Mouse (Mus musculus): ENCODE measurements at regions not wholly inside any gene's neighbourhood (a gene's known extent, or its start where the extent isn't known, plus 50 kb on each side); places are given as distances from the start of the nearest gene placed in this dataset.

GRCm38 (mm10) chr10:30980279-30980968 lies 137.8 kb upstream of the Hey2 start:
- Histone ChIP-seq H3K4me3 (ENCODE audit: low read length) (peak overlapping the region; percentile 28), H3K4me1 (ENCODE audit: control insufficient read depth, insufficient read depth, low read depth, low read length) (peaks cover 4% of the 10 kb centered on the region), H3K27me3 (replicated peaks; ENCODE audit: control insufficient read depth, insufficient read depth, low read length) (no peaks in the 10 kb centered on the region), H3K36me3 (ENCODE audit: control insufficient read depth, insufficient read depth, low read length) (no peaks in the 10 kb centered on the region), H3K4me2 (ENCODE audit: low read length) (peak overlapping the region; percentile 55), H3K9me3 (ENCODE audit: control insufficient read depth, low read length) (no peaks in the 10 kb centered on the region), H3K27ac (ENCODE audit: low read depth, low read length) (no peak overlapping the region), H3K9ac (ENCODE audit: low read depth, low read length) (peak overlapping the region; percentile 50; the same call in 1 of the 2 replicates)
- WGBS, result 2% methylated on average over 8 of the region's 8 CpGs
- ATAC-seq, result peak; percentile 89

- H3K4me3 ChIP-seq (ENCODE audit: low read length), result peak overlapping the region; percentile 28; the same call in 1 of the 2 replicates
- H3K36me3 ChIP-seq (ENCODE audit: control insufficient read depth, insufficient read depth, low read length), result no peaks in the 10 kb centered on the region
- H3K27me3 ChIP-seq (replicated peaks; ENCODE audit: control insufficient read depth, insufficient read depth, low read length), result no peaks in the 10 kb centered on the region
- no peak overlapping the region for H3K27ac ChIP-seq (ENCODE audit: low read depth, low read length)
- H3K9ac ChIP-seq (ENCODE audit: low read depth, low read length), result no peak overlapping the region
- 0 out of 2 replicates have a peak, but pooled peaks have one; percentile 40 for ATAC-seq
- H3K4me2 ChIP-seq (ENCODE audit: low read length), result peak overlapping the region; percentile 55
- H3K4me1 ChIP-seq (ENCODE audit: control insufficient read depth, insufficient read depth, low read depth, low read length), result peaks cover 4% of the 10 kb centered on the region
- 9% methylated on average over 3 of the region's 3 CpGs for WGBS
- H3K9me3 ChIP-seq (ENCODE audit: control insufficient read depth, low read length), result no peaks in the 10 kb centered on the region
These were observed 137.2 kb upstream of the Hey2 start for GRCm38 (mm10) chr10:30979766-30980165.

- Histone ChIP-seq H3K4me3 (ENCODE audit: low read length) (no peak overlapping the region), H3K9ac (ENCODE audit: low read depth, low read length) (no peak overlapping the region), H3K36me3 (ENCODE audit: control insufficient read depth, insufficient read depth, low read length) (no peaks in the 10 kb centered on the region), H3K4me2 (ENCODE audit: low read length) (no peak overlapping the region), H3K4me1 (ENCODE audit: control insufficient read depth, insufficient read depth, low read depth, low read length) (no peaks in the 10 kb centered on the region), H3K27ac (ENCODE audit: low read depth, low read length) (no peak overlapping the region), H3K27me3 (replicated peaks; ENCODE audit: control insufficient read depth, insufficient read depth, low read length) (no peaks in the 10 kb centered on the region), H3K9me3 (ENCODE audit: control insufficient read depth, low read length) (no peaks in the 10 kb centered on the region)
- ATAC-seq, result no peak
- WGBS, result 100% methylated on average over 1 of the region's 1 CpGs
These were observed 123.6 kb upstream of the Hey2 start for GRCm38 (mm10) chr10:30966176-30966575.

GRCm38 (mm10) chr10:30953825-30954224 lies 111.2 kb upstream of the Hey2 start:
- H3K4me2 ChIP-seq (ENCODE audit: low read length), result no peak overlapping the region
- no peaks in the 10 kb centered on the region for H3K4me1 ChIP-seq (ENCODE audit: control insufficient read depth, insufficient read depth, low read depth, low read length)
- 86% methylated on average over 3 of the region's 3 CpGs for WGBS
- H3K27ac ChIP-seq (ENCODE audit: low read depth, low read length), result no peak overlapping the region
- no peak overlapping the region for H3K9ac ChIP-seq (ENCODE audit: low read depth, low read length)
- H3K9me3 ChIP-seq (ENCODE audit: control insufficient read depth, low read length), result no peaks in the 10 kb centered on the region
- no peaks in the 10 kb centered on the region for H3K27me3 ChIP-seq (replicated peaks; ENCODE audit: control insufficient read depth, insufficient read depth, low read length)
- H3K4me3 ChIP-seq (ENCODE audit: low read length), result no peak overlapping the region
- no peaks in the 10 kb centered on the region for H3K36me3 ChIP-seq (ENCODE audit: control insufficient read depth, insufficient read depth, low read length)
- ATAC-seq, result no peak

GRCm38 (mm10) chr10:30952410-30952809 lies 109.8 kb upstream of the Hey2 start:
- ATAC-seq, result no peak
- Histone ChIP-seq H3K36me3 (ENCODE audit: control insufficient read depth, insufficient read depth, low read length) (no peaks in the 10 kb centered on the region), H3K27me3 (replicated peaks; ENCODE audit: control insufficient read depth, insufficient read depth, low read length) (no peaks in the 10 kb centered on the region), H3K9ac (ENCODE audit: low read depth, low read length) (no peak overlapping the region), H3K27ac (ENCODE audit: low read depth, low read length) (no peak overlapping the region), H3K4me2 (ENCODE audit: low read length) (no peak overlapping the region), H3K9me3 (ENCODE audit: control insufficient read depth, low read length) (no peaks in the 10 kb centered on the region), H3K4me1 (ENCODE audit: control insufficient read depth, insufficient read depth, low read depth, low read length) (no peaks in the 10 kb centered on the region), H3K4me3 (ENCODE audit: low read length) (no peak overlapping the region)
- 70% methylated on average over 2 of the region's 2 CpGs for WGBS

- no peak for ATAC-seq
These were observed 104.0 kb upstream of the Hey2 start for GRCm38 (mm10) chr10:30946601-30947000.

GRCm38 (mm10) chr10:30918322-30918988 lies 75.9 kb upstream of the Hey2 start:
- Histone ChIP-seq H3K4me2 (ENCODE audit: low read length) (no peak overlapping the region), H3K4me1 (ENCODE audit: control insufficient read depth, insufficient read depth, low read depth, low read length) (no peaks in the 10 kb centered on the region), H3K27me3 (replicated peaks; ENCODE audit: control insufficient read depth, insufficient read depth, low read length) (no peaks in the 10 kb centered on the region), H3K4me3 (ENCODE audit: low read length) (no peak overlapping the region), H3K36me3 (ENCODE audit: control insufficient read depth, insufficient read depth, low read length) (no peaks in the 10 kb centered on the region), H3K27ac (ENCODE audit: low read depth, low read length) (no peak overlapping the region), H3K9ac (ENCODE audit: low read depth, low read length) (no peak overlapping the region), H3K9me3 (ENCODE audit: control insufficient read depth, low read length) (no peaks in the 10 kb centered on the region)
- no peak for ATAC-seq
- WGBS, result 90% methylated on average over 3 of the region's 3 CpGs

More at GRCm38 (mm10) chr10:30946601-30947000, 104.0 kb upstream of the Hey2 start:
- no peaks in the 10 kb centered on the region for H3K4me1 ChIP-seq (ENCODE audit: control insufficient read depth, insufficient read depth, low read depth, low read length)
- no peaks in the 10 kb centered on the region for H3K27me3 ChIP-seq (replicated peaks; ENCODE audit: control insufficient read depth, insufficient read depth, low read length)
- no peak overlapping the region for H3K9ac ChIP-seq (ENCODE audit: low read depth, low read length)
- H3K4me3 ChIP-seq (ENCODE audit: low read length), result no peak overlapping the region
- H3K4me2 ChIP-seq (ENCODE audit: low read length), result no peak overlapping the region
- no peak overlapping the region for H3K27ac ChIP-seq (ENCODE audit: low read depth, low read length)
- 81% methylated on average over 4 of the region's 4 CpGs for WGBS
- H3K36me3 ChIP-seq (ENCODE audit: control insufficient read depth, insufficient read depth, low read length), result no peaks in the 10 kb centered on the region
- H3K9me3 ChIP-seq (ENCODE audit: control insufficient read depth, low read length), result no peaks in the 10 kb centered on the region

GRCm38 (mm10) chr10:30893771-30894170 lies 51.2 kb upstream of the Hey2 start:
- WGBS, result 45% methylated on average over 3 of the region's 3 CpGs
- no peak for ATAC-seq

More at GRCm38 (mm10) chr10:30893771-30894170, 51.2 kb upstream of the Hey2 start:
- Histone ChIP-seq H3K36me3 (ENCODE audit: control insufficient read depth, insufficient read depth, low read length) (no peaks in the 10 kb centered on the region), H3K4me2 (ENCODE audit: low read length) (no peak overlapping the region), H3K27me3 (replicated peaks; ENCODE audit: control insufficient read depth, insufficient read depth, low read length) (no peaks in the 10 kb centered on the region), H3K9ac (ENCODE audit: low read depth, low read length) (no peak overlapping the region), H3K27ac (ENCODE audit: low read depth, low read length) (no peak overlapping the region), H3K9me3 (ENCODE audit: control insufficient read depth, low read length) (no peaks in the 10 kb centered on the region), H3K4me3 (ENCODE audit: low read length) (no peak overlapping the region), H3K4me1 (ENCODE audit: control insufficient read depth, insufficient read depth, low read depth, low read length) (no peaks in the 10 kb centered on the region)
